Comparison of ENCODE assay signal across 15 mouse cellular contexts in genomic region chr16:95614482-95614881, GRCm38 (mm10).
"Had no signal": no experiment of that assay in that cellular context is flagged by ENCODE, and none has a peak within 500 bp of the region (broad histone marks: within the 10 kb centered on the region; RNA-seq: fewer than 3 reads in every experiment).

No protein-coding gene starts in this region.

- ATAC-seq: midbrain, embryonic 15.5 days had no signal

- H3K4me1 ChIP-seq: midbrain, embryonic 10.5 days; midbrain, embryonic 15.5 days had no signal

- H3K36me3 ChIP-seq: limb, embryonic 12.5 days; midbrain, embryonic 10.5 days; midbrain, embryonic 15.5 days had no signal

- H3K9ac ChIP-seq: limb, embryonic 12.5 days; liver, embryonic 14.5 days; midbrain, embryonic 15.5 days had no signal

- DNase-seq: kidney, adult 9 months; kidney, postnatal 36 days; layer of hippocampus, adult 9-11 months; layer of hippocampus, postnatal 36 days; lung, adult 18-20 months; lung, postnatal 4 days; right cerebral cortex, adult 18-20 months; right cerebral cortex, postnatal 25 days; thymus, adult 2 months; thymus, postnatal 4 days had no signal

- H3K27me3 ChIP-seq: limb, embryonic 12.5 days; midbrain, embryonic 15.5 days had no signal

- H3K4me3 ChIP-seq: limb, embryonic 12.5 days; midbrain, embryonic 10.5 days; midbrain, embryonic 15.5 days had no signal

- H3K27ac ChIP-seq: kidney, postnatal 0 days; limb, embryonic 12.5 days; liver, embryonic 14.5 days; midbrain, embryonic 10.5 days; midbrain, embryonic 15.5 days had no signal

- H3K9me3 ChIP-seq: limb, embryonic 12.5 days; midbrain, embryonic 10.5 days; midbrain, embryonic 15.5 days had no signal

- H3K4me2 ChIP-seq: limb, embryonic 12.5 days; midbrain, embryonic 15.5 days had no signal
